Mouse (Mus musculus): ENCODE data around the gene Dcst1. TPM values are rescaled to one million over a fixed set of nuclear protein-coding genes. Genes with fewer than 3 reads are reported as not detected.

Dcst1 gene
- polyA plus RNA-seq, 1 experiment from 2014 or later: 0.68 TPM

DNA sequence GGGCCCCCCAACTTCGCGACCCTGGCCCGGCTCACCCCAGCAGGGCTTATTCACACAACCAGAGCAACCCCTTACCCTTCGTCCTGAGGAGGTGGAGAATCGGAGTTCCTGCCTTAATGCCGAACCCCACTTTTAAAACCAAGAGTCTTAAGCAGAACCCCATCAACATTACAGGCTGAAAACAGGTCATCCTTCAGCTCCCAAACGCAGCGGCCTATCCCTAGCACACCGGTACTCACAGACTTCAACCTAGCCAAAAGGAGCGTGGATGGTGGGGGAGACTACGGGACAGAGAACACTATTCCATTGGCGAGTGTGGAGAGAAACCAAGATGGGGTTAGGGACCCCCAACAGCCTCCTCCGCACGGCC, 42.9 kb downstream of the Dcst1 start:
- H3K27ac ChIP-seq: peak overlapping the region; percentile 94
- no peaks in the 10 kb centered on the region for H3K36me3 ChIP-seq
- H3K4me1 ChIP-seq: peaks cover 58% of the 10 kb centered on the region
- under 1% methylated on average over 14 of the region's 14 CpGs for WGBS
- peak overlapping the region; percentile 75 for H3K4me3 ChIP-seq
- peak overlapping the region; percentile 91 for H3K9ac ChIP-seq
- H3K9me3 ChIP-seq: no peaks in the 10 kb centered on the region
- H3K4me2 ChIP-seq (replicated peaks): peak overlapping the region; percentile 85
- peak; percentile 7 for ATAC-seq (ENCODE audit: low FRiP score, low read depth)
- peaks cover 27% of the 10 kb centered on the region for H3K27me3 ChIP-seq (replicated peaks)

DNA sequence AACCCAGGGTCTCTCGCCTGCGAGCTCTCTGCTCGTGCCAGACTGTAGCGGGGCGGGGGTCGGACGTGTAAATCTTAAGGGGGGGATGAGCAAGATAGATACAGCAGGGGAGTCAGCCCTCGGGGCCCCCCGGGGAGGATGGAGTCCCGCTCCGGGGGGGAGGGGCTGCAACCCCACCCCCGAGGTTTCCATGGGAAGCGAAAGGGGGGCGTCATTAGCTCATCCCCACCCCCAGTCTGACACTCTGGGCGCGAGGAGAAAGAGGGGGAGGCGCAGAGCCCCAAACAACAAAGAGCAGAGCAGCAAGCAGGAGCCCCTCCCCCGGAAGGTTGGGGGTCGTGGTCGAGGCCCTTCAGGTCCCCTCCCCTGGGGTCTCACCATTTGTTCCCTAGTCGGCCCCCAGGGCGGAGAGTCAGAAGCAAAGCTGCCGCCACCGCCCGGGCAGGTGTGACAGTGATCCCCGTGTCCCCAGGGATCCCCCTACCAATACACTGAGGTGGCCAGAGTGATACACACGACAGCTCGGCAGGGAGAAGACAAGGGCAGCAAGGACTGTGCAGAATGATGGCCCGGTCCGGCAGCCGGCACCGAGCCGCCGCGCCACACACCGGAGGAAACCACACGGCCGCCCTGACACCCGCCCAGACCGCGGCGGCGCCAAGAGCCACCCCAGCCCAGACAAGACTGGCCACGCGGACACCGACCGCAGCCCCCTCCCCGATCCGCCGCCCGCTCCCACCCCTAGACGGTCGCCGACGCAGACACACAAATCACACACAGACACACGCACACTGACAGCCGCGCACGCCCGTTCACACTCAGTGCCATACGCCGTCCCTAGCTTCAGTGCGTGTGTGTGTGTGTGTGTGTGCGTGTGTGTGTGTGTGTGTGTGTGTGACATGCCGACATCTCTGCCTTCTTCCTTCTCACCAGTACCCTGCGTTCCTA, 43.6 kb downstream of the Dcst1 start:
- Histone ChIP-seq H3K9ac (peak overlapping the region; percentile 91), H3K27ac (peak overlapping the region; percentile 94), H3K9me3 (no peaks in the 10 kb centered on the region), H3K4me2 (replicated peaks) (peak overlapping the region; percentile 85), H3K4me3 (peak overlapping the region; percentile 75), H3K4me1 (peaks cover 60% of the 10 kb centered on the region), H3K36me3 (no peaks in the 10 kb centered on the region), H3K27me3 (replicated peaks) (peaks cover 28% of the 10 kb centered on the region)
- peak; percentile 45 for ATAC-seq (ENCODE audit: low FRiP score, low read depth)
- under 1% methylated on average over 66 of the region's 66 CpGs for WGBS

GRCm38 (mm10) chr3:89320581-89321182, 44.4 kb downstream of the Dcst1 start:
- peak overlapping the region; percentile 94 for H3K27ac ChIP-seq
- ATAC-seq (ENCODE audit: low FRiP score, low read depth): peak; percentile 44
- peak overlapping the region; percentile 91 for H3K9ac ChIP-seq
- H3K4me1 ChIP-seq: peaks cover 68% of the 10 kb centered on the region
- peak overlapping the region; percentile 85 for H3K4me2 ChIP-seq (replicated peaks)
- peak overlapping the region; percentile 75 for H3K4me3 ChIP-seq
- WGBS: under 1% methylated on average over 41 of the region's 41 CpGs
- H3K9me3 ChIP-seq: no peaks in the 10 kb centered on the region
- H3K36me3 ChIP-seq: peaks cover 2% of the 10 kb centered on the region; the same call in 1 of the 2 replicates
- peaks cover 36% of the 10 kb centered on the region for H3K27me3 ChIP-seq (replicated peaks)

GRCm38 (mm10) chr3:89319591-89320350, 45.3 kb downstream of the Dcst1 start:
- Histone ChIP-seq H3K27me3 (replicated peaks) (peaks cover 36% of the 10 kb centered on the region), H3K4me2 (replicated peaks) (peak overlapping the region; percentile 85), H3K9ac (peak overlapping the region; percentile 91), H3K9me3 (no peaks in the 10 kb centered on the region), H3K27ac (peak overlapping the region; percentile 46), H3K4me1 (peaks cover 77% of the 10 kb centered on the region), H3K36me3 (peaks cover 10% of the 10 kb centered on the region), H3K4me3 (peak overlapping the region; percentile 75)
- WGBS: 3% methylated on average over 58 of the region's 58 CpGs
- no peak for ATAC-seq (ENCODE audit: low FRiP score, low read depth)

DNA sequence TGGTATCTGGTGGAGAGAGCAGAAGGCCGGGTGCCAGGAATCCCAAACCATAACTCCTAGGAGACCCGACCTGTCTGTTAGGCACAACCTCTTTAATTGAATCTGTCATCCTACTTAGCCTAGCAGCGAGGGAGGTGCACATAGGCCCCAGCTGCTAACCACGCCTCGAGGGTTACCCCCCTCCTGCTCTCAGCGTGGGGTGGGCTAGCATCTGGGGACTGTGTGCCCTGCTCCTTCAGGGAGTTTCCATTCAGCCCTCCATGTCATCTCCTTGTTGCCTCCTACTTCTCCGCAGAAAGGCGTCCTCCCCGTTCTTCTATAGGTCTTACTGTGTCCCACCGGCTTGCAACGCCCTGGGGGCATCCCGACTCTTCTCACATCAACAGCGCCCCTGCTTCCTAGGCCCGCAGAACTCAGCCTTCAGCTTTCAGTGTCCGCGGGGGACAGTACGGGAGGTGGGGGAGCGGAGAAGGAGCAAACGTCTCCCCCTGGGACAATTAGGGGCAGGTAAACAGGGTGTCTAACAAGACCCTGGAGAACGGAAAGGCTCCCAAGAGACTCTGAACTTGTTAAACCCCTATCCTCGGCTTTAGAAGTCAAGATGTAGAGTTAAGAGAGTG, 46.0 kb downstream of the Dcst1 start:
- Histone ChIP-seq H3K4me2 (replicated peaks) (peak overlapping the region; percentile 85), H3K36me3 (peaks cover 16% of the 10 kb centered on the region), H3K4me3 (peak overlapping the region; percentile 75), H3K9ac (peak overlapping the region; percentile 91; the same call in 1 of the 2 replicates), H3K4me1 (peaks cover 78% of the 10 kb centered on the region), H3K27ac (peak overlapping the region; percentile 46; the same call in 1 of the 2 replicates), H3K9me3 (no peaks in the 10 kb centered on the region), H3K27me3 (replicated peaks) (peaks cover 36% of the 10 kb centered on the region)
- no peak for ATAC-seq (ENCODE audit: low FRiP score, low read depth)
- 8% methylated on average over 21 of the region's 21 CpGs for WGBS

DNA sequence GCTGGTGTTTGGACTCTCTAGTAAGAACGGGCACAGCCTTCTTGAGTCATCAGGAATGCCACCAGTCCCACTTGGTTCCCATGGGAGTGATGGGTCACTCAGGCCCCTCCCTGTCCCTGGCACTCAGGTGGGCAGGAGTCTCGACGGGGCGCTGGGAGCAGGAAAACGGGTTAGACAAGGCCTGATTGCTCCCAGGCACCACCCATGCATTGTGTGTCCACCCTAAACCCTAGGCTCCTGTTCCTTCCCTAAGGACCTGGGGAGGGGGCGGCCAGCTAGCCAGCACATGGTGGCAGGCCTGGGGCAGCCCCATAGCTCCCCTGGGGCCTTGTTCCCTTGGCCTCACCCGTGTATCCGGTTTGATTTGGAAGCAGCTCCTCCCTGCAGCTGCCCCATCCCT, 46.7 kb downstream of the Dcst1 start:
- peak overlapping the region; percentile 20 for H3K4me2 ChIP-seq (replicated peaks)
- no peak overlapping the region for H3K9ac ChIP-seq
- H3K27me3 ChIP-seq (replicated peaks): peaks cover 36% of the 10 kb centered on the region
- peaks cover 21% of the 10 kb centered on the region for H3K36me3 ChIP-seq
- WGBS: 74% methylated on average over 8 of the region's 8 CpGs
- no peak overlapping the region for H3K27ac ChIP-seq
- H3K4me3 ChIP-seq: no peak overlapping the region
- no peak for ATAC-seq (ENCODE audit: low FRiP score, low read depth)
- no peaks in the 10 kb centered on the region for H3K9me3 ChIP-seq
- H3K4me1 ChIP-seq: peaks cover 78% of the 10 kb centered on the region

- no peak overlapping the region for H3K4me3 ChIP-seq
- 53% methylated on average over 6 of the region's 6 CpGs for WGBS
- H3K27ac ChIP-seq: no peak overlapping the region
- H3K27me3 ChIP-seq (replicated peaks): peaks cover 36% of the 10 kb centered on the region
- no peaks in the 10 kb centered on the region for H3K9me3 ChIP-seq
- H3K36me3 ChIP-seq: peaks cover 21% of the 10 kb centered on the region
- ATAC-seq (ENCODE audit: low FRiP score, low read depth): no peak
- H3K9ac ChIP-seq: 0 out of 2 replicates have a peak overlapping the region, but pooled peaks have one; percentile 26
- peak overlapping the region; percentile 61 for H3K4me2 ChIP-seq (replicated peaks)
- H3K4me1 ChIP-seq: peaks cover 72% of the 10 kb centered on the region
Observed at GRCm38 (mm10) chr3:89317246-89317645, 47.8 kb downstream of the Dcst1 start.

DNA sequence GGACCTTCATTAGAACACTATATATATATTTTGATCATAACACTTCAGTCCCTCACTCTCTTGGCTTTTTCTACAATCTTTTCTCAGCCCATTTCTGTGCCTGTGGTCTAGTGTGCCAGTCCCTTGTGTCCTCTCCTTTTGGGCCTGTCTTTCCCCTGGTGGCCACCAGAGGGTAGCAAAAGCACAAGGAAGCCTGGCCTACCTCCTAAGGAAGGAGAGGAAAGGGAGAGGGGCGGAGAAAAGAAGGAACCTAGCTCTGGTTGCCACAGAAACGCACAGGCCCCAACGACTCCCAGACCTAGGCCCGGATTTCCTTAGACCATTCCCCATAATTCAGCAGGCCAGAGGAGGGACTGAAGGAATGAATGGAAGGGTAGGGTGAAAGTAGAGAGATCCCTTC, 48.2 kb downstream of the Dcst1 start:
- Histone ChIP-seq H3K4me2 (replicated peaks) (peak overlapping the region; percentile 61), H3K27me3 (replicated peaks) (peaks cover 36% of the 10 kb centered on the region), H3K9me3 (no peaks in the 10 kb centered on the region), H3K4me1 (peaks cover 71% of the 10 kb centered on the region), H3K36me3 (peaks cover 21% of the 10 kb centered on the region), H3K4me3 (no peak overlapping the region), H3K9ac (0 out of 2 replicates have a peak overlapping the region, but pooled peaks have one; percentile 26), H3K27ac (no peak overlapping the region)
- peak; percentile 15; the same call in 1 of the 2 replicates for ATAC-seq (ENCODE audit: low FRiP score, low read depth)
- WGBS: 1% methylated on average over 4 of the region's 4 CpGs

DNA sequence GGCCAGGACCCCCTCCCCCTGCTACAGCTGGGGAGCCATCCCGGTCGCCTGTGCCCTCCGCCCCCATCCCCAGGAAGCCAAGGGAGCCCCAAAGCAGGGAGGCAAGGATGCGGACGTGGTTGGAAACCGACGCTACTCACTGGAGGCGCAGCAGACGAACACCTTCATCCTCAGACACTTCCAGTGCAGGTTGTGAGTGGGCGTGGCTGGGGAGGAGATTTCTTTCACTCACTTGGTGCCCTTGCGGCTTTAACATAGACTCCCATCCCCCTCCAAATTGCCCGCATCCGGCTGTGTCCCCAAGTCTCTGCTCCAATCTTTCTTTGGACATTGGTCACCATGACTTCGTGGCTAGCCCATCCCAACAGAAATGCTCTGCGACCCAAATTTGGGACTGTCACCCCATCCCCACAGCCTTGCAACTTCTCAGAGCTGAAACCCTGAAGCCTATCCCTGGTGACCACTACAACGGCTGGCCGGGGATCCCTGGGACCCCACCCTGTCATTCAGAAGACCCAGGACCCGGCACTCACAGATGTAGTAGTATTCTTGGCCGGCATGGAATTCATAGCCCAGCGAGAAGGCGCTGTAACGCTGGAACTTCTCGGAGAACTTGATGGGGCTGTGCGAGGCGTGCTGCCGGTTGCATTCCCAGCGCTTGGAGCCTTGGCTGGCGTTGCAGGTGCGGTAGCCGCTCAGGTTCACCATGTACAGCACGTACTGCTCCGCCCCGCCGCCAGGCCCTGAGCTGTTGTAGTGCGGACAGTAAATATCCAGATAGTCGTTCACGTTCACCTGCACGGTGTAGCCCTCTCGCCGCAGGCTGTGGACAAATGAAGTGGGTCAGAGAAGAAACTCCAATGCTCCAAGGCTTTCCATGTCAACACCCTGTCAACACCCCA, 48.9 kb downstream of the Dcst1 start:
- Histone ChIP-seq H3K36me3 (peaks cover 21% of the 10 kb centered on the region), H3K9me3 (no peaks in the 10 kb centered on the region), H3K27me3 (replicated peaks) (peaks cover 36% of the 10 kb centered on the region), H3K4me1 (peaks cover 65% of the 10 kb centered on the region), H3K27ac (no peak overlapping the region), H3K4me3 (peak overlapping the region; percentile 24), H3K9ac (no peak overlapping the region), H3K4me2 (replicated peaks) (peak overlapping the region; percentile 61)
- ATAC-seq (ENCODE audit: low FRiP score, low read depth): no peak
- 8% methylated on average over 40 of the region's 40 CpGs for WGBS

- no peaks in the 10 kb centered on the region for H3K9me3 ChIP-seq
- H3K9ac ChIP-seq: peak overlapping the region; percentile 48; the same call in 1 of the 2 replicates
- H3K27ac ChIP-seq: no peak overlapping the region
- H3K36me3 ChIP-seq: peaks cover 21% of the 10 kb centered on the region
- H3K4me1 ChIP-seq: peaks cover 57% of the 10 kb centered on the region
- H3K4me3 ChIP-seq: peak overlapping the region; percentile 24
- WGBS: 4% methylated on average over 26 of the region's 26 CpGs
- H3K4me2 ChIP-seq (replicated peaks): peak overlapping the region; percentile 61
- peak; percentile 12; the same call in 1 of the 2 replicates for ATAC-seq (ENCODE audit: low FRiP score, low read depth)
- peaks cover 32% of the 10 kb centered on the region for H3K27me3 ChIP-seq (replicated peaks)
Observed at GRCm38 (mm10) chr3:89315195-89315929, 49.7 kb downstream of the Dcst1 start.

Measured in neural tube, embryonic 12.5 days (tissue).